Mouse (Mus musculus) embryonic facial prominence, embryonic 13.5 days (tissue): Measurements from ENCODE around the gene Zbtb38. TPM values are rescaled to one million over a fixed set of nuclear protein-coding genes. Genes with fewer than 3 reads are reported as not detected.
A peak's percentile ranks its signal among the peaks of the same experiment; 100 is the strongest.

Experiments used
- ATAC-seq: fragments of 200-750 bp; cut with Nextera tagmentation; 2 replicates; pipeline ENCODE4 v1.8.0; 2017; ENCODE audit warnings: low read depth; ENCODE audit not compliant: insufficient number of reproducible peaks, insufficient read depth, low FRiP score, low TSS enrichment
- H3K27ac ChIP-seq: fragments of 300-500 bp; sonication (generic); 2 replicates; pipeline ENCODE4 v1.5.1; 2015; ENCODE audit warnings: moderate library complexity, mild to moderate bottlenecking, inconsistent platforms
- H3K27me3 ChIP-seq: fragments of 300-500 bp; sonication (generic); 2 replicates; pipeline ENCODE4 v1.6.1; 2015; ENCODE audit warnings: mild to moderate bottlenecking, inconsistent platforms
- H3K36me3 ChIP-seq: fragments of 300-500 bp; sonication (generic); 2 replicates; pipeline ENCODE4 v1.6.1; 2015; ENCODE audit warnings: mild to moderate bottlenecking, inconsistent platforms
- H3K4me1 ChIP-seq: fragments of 300-500 bp; sonication (generic); 2 replicates; pipeline ENCODE4 v1.6.1; 2015; ENCODE audit warnings: inconsistent platforms
- H3K4me2 ChIP-seq: fragments of 300-500 bp; sonication (generic); 2 replicates; pipeline ENCODE4 v1.6.1; 2015; ENCODE audit warnings: moderate library complexity, mild to moderate bottlenecking, inconsistent platforms
- H3K4me3 ChIP-seq: fragments of 300-500 bp; sonication (generic); 2 replicates; pipeline ENCODE4 v1.5.1; 2015; ENCODE audit warnings: mild to moderate bottlenecking, inconsistent platforms
- H3K9ac ChIP-seq: fragments of 300-500 bp; sonication (generic); 2 replicates; pipeline ENCODE4 v1.6.1; 2015; ENCODE audit warnings: mild to moderate bottlenecking, inconsistent platforms
- H3K9me3 ChIP-seq: fragments of 300-500 bp; sonication (generic); 2 replicates; pipeline ENCODE4 v1.6.1; 2016; ENCODE audit warnings: inconsistent platforms
- WGBS: fragments of 180-500 bp; shearing (Covaris S2); methylation state at CpG from one replicate; pipeline ENCODE4 v1.1.7; 2015; ENCODE audit warnings: mixed read lengths; 5-methylcytosine and 5-hydroxymethylcytosine counted together
- polyA plus RNA-seq: library from polyadenylated mRNA; unstranded; fragments of >200 nt; fragmentation: Nextera tagmentation; extraction: Ambion mirVana; gene quantifications from 2 replicates; pipeline ENCODE4 v1.2.1, GENCODE M21; 2015

Zbtb38 gene
- polyA plus RNA-seq, 1 experiment from 2014 or later: 14.6 TPM

DNA sequence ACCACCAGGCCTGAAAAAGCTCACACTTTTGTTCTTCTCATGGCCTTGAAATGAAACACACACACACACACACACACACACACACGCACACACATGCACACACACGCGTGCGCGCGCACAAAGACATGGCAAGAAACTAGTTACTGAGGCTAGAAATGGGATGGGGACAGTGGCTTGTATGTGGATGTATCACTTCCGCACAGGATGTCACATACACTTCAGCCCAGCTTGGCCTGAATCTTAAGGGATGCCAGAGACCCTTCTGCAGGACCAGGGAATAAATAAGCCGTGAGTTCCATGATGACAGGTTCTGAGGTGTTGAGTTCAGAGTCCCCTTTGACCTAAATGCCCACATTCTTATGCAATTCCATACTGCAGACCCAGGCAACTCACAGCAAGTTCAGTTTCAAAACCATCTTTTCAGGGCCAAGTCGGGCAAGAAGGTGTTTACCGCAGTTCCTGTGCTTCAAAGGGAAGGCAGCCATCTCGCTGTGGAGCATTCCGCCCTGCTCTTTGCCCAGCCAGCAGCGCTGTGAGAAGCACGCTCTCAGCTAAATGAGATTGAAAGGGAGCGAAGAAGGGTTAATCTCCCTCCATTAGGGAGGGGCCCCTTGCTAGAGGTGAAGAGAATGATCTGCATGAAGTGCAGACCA, 11.8 kb downstream of the Zbtb38 start:
- Histone ChIP-seq H3K27ac (no peak overlapping the region), H3K4me1 (0 out of 2 replicates have a peak, but pooled peaks cover 3% of the 10 kb centered on the region), H3K9me3 (no peaks in the 10 kb centered on the region), H3K9ac (no peak overlapping the region), H3K4me3 (no peak overlapping the region), H3K4me2 (no peak overlapping the region), H3K36me3 (no peaks in the 10 kb centered on the region), H3K27me3 (no peaks in the 10 kb centered on the region)
- WGBS: 72% methylated on average over 15 of the region's 15 CpGs
- ATAC-seq: no peak

DNA sequence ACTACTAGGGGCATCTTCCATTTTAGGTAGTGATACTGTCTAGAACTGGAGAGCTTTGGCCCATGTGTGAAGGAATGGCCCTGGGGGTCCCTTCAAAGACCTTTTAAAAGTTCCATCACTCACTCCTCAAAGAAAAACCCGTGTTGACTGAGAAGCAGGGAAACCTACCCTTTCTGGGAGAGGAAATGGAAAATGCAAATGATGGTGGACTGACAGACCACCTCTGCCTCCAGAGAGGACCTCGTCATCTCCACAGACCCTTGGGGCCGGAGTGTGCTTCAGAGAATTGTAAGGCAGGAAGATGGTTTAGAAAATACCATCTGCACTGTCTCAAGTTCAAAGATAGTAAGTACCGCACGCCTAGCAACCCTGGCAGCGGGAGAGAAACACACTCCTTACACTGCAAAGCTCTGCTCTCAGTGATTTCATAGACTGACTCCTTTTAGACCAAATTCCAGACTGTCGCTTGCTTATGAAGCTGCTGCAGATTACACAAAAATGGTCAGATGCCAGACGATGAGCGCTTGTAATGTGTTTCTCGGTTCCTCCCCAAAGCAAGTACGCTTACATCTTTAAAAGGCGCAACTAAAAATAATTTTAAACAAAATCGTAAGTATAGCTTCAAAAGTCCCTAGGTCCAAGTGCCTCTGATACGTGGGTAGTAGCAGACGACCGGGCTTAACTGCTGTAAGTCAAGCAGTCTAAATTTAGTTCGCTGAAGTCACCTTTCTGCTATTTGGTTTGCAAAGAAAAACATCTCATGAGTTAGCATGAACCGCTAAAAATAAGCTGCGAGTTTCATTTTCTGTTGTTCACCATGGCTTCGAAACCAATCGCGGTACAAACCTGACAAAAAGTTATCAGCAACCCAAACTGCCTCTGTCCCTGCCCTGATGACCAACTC, 12.6 kb downstream of the Zbtb38 start:
- Histone ChIP-seq H3K9me3 (no peaks in the 10 kb centered on the region), H3K27me3 (no peaks in the 10 kb centered on the region), H3K4me1 (0 out of 2 replicates have a peak, but pooled peaks cover 4% of the 10 kb centered on the region), H3K36me3 (no peaks in the 10 kb centered on the region), H3K4me2 (no peak overlapping the region), H3K9ac (no peak overlapping the region), H3K4me3 (no peak overlapping the region), H3K27ac (no peak overlapping the region)
- ATAC-seq: no peak
- 81% methylated on average over 22 of the region's 22 CpGs for WGBS

- no peak for ATAC-seq
- no peaks in the 10 kb centered on the region for H3K36me3 ChIP-seq
- no peak overlapping the region for H3K4me2 ChIP-seq
- 0 out of 2 replicates have a peak, but pooled peaks cover 7% of the 10 kb centered on the region for H3K4me1 ChIP-seq
- no peak overlapping the region for H3K27ac ChIP-seq
- 84% methylated on average over 13 of the region's 13 CpGs for WGBS
- H3K9me3 ChIP-seq: no peaks in the 10 kb centered on the region
- no peak overlapping the region for H3K9ac ChIP-seq
- no peak overlapping the region for H3K4me3 ChIP-seq
- no peaks in the 10 kb centered on the region for H3K27me3 ChIP-seq
Observed at GRCm38 (mm10) chr9:96738563-96739355, 13.9 kb downstream of the Zbtb38 start.

DNA sequence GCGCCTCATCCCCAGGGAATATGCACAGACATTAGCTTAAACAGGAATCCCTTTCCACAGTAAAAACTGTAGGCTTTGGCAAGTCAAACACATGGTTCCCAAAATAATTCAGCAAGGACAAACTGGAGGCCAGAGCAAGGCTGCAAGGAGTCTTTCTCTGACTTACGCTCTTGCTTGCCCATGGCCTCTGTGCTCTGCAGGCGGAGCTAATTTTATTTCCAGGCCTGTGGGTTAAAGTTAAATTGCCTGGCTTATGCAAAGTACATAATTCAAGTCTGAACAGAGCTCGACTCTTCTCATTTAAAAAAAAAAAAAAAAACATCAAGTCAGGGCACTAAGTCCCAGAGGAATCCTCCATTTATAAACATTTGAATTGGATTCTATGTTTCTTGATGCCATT, 16.7 kb downstream of the Zbtb38 start:
- ATAC-seq: no peak
- Histone ChIP-seq H3K4me2 (no peak overlapping the region), H3K27me3 (no peaks in the 10 kb centered on the region), H3K4me3 (no peak overlapping the region), H3K36me3 (no peaks in the 10 kb centered on the region), H3K9me3 (no peaks in the 10 kb centered on the region), H3K27ac (no peak overlapping the region), H3K9ac (no peak overlapping the region), H3K4me1 (peaks cover 20% of the 10 kb centered on the region)
- 40% methylated on average over 4 of the region's 4 CpGs for WGBS

DNA sequence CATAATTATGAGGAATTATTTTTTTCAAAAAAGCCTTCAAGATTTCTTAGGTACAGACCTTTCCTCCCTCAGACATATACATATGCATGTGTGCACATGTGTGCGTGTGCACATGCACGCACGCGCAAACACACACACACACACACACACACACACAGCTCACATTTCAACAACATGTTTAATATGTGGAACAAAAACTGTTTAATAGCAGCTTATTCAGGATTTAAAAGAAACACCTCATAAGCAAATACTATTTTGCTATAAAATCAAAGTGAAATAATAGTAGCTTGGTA, 19.3 kb downstream of the Zbtb38 start:
- H3K9ac ChIP-seq: no peak overlapping the region
- H3K4me1 ChIP-seq: peaks cover 31% of the 10 kb centered on the region
- no peaks in the 10 kb centered on the region for H3K9me3 ChIP-seq
- H3K4me3 ChIP-seq: no peak overlapping the region
- no peaks in the 10 kb centered on the region for H3K27me3 ChIP-seq
- no peaks in the 10 kb centered on the region for H3K36me3 ChIP-seq
- 96% methylated on average over 4 of the region's 4 CpGs for WGBS
- no peak overlapping the region for H3K27ac ChIP-seq
- H3K4me2 ChIP-seq: no peak overlapping the region
- ATAC-seq: no peak

DNA sequence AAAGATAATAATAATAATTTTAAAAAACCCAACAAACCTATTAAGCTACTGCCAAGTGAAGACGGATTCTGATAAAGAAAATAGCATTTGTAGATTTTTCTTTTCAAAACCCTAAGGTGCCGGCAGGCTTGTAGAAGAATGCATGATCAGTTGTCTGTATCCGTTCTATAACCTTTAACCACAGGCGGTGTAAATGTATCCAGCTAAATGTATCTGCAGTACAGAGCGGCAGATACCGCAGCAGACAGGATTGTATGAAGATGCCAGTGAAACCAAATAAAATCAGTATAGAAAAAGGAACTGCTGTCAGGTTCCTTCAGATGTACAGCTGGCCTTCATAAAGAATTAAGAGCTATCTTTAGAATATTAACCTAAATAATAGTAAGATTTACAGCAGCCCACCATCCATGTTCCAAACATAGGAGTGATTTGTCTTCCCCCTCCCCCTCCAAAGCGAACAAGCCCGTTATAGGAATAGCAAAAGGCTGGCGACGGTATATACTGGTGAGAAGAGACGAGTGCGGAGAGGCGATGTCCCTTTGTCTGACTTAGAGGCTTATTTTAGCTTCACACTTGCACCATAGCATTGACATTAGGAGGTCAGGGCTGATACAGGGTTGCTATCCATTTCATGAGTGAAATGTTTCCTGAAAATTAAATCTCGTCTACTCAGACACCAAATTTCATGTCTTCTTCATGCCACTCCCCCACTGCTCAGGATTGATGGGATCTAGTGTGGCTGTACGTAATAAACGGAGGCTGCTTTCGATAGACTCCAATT, 19.8 kb downstream of the Zbtb38 start:
- ATAC-seq: no peak
- 74% methylated on average over 17 of the region's 17 CpGs for WGBS
- H3K4me2 ChIP-seq: peak overlapping the region; percentile 49; the same call in 1 of the 2 replicates

DNA sequence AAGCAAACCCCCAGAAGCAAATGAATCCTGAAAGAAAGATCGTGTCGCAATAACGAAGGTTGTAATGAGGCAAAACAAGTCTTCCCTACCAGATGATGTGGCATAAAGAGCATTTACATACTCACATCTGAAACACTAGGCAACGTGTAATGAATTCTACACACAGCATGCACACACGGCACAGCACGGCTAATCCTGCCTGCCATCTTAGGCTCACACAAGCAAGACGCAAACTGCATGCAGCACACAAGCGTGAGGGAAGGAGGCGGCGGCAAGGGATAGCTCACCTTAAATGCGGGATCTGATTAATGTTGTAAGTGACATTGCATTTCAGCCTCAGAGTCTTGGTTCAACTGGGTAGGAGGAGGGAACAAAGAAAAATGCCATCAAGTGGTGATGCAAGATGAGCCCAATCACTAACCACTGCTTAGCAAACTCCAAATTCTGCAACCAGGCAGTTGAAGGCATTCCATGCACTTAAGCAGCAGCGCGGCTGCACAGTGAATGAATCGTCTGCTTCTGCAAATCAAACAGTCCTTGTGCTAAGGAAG, 20.6 kb downstream of the Zbtb38 start:
- H3K4me2 ChIP-seq: peak overlapping the region; percentile 49
- peak overlapping the region; percentile 49 for H3K9ac ChIP-seq
- no peak for ATAC-seq
- H3K27me3 ChIP-seq: no peaks in the 10 kb centered on the region
- no peak overlapping the region for H3K27ac ChIP-seq
- 31% methylated on average over 14 of the region's 14 CpGs for WGBS
- H3K36me3 ChIP-seq: no peaks in the 10 kb centered on the region
- H3K4me1 ChIP-seq: peaks cover 39% of the 10 kb centered on the region
- no peaks in the 10 kb centered on the region for H3K9me3 ChIP-seq
- H3K4me3 ChIP-seq: peak overlapping the region; percentile 20

More for the DNA sequence above, 19.8 kb downstream of the Zbtb38 start:
- Histone ChIP-seq H3K36me3 (no peaks in the 10 kb centered on the region), H3K9me3 (no peaks in the 10 kb centered on the region), H3K4me1 (peaks cover 36% of the 10 kb centered on the region), H3K9ac (no peak overlapping the region), H3K4me3 (no peak overlapping the region), H3K27me3 (no peaks in the 10 kb centered on the region), H3K27ac (no peak overlapping the region)

DNA sequence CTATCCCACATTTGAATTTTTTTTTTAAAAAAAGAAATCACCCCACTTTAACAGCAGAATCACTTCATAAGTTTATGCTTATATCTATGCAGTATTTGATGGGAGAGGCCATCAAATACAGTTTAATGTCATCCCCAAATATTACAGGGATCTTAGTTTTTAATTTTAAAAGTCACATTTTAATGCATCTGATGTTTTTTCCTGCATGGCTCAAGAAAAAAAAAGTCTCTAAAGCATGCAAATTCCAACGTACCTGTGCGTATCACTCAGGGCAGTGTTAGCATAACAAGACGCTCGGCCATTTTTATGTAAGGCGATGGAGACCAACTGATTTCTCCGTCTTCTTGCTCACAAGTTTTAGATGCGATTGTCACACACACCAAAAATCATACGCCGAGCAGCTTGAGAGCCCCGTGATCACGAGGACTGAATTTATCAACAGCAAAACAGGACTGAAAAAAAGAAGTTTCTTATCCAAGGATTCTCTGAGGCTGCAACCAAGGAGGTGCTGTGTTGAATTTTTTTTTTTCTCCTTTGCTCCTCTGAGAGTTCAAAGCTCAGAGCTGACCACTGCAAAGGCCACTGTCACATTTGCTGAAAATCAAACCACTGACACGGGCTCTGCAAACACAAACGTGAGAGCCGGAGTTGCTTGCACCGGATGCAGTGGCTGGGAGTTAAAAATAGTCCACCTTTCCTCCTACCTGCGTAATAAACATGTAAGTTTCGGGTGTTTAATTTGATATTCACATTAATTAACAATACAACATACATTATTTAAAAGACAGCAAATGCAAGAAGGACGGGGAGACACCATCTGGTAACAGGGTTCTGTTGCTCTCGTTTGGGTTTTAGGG, 21.4 kb downstream of the Zbtb38 start:
- no peak for ATAC-seq
- no peaks in the 10 kb centered on the region for H3K36me3 ChIP-seq
- 74% methylated on average over 19 of the region's 19 CpGs for WGBS
- peak overlapping the region; percentile 20; the same call in 1 of the 2 replicates for H3K4me3 ChIP-seq
- H3K4me2 ChIP-seq: peak overlapping the region; percentile 49
- H3K9ac ChIP-seq: peak overlapping the region; percentile 49; the same call in 1 of the 2 replicates
- no peaks in the 10 kb centered on the region for H3K27me3 ChIP-seq
- H3K4me1 ChIP-seq: peaks cover 39% of the 10 kb centered on the region
- no peaks in the 10 kb centered on the region for H3K9me3 ChIP-seq
- no peak overlapping the region for H3K27ac ChIP-seq

GRCm38 (mm10) chr9:96730311-96730625, 22.4 kb downstream of the Zbtb38 start:
- Histone ChIP-seq H3K4me2 (no peak overlapping the region), H3K27me3 (no peaks in the 10 kb centered on the region), H3K4me1 (peaks cover 43% of the 10 kb centered on the region), H3K9me3 (no peaks in the 10 kb centered on the region), H3K27ac (no peak overlapping the region), H3K9ac (no peak overlapping the region), H3K4me3 (no peak overlapping the region), H3K36me3 (no peaks in the 10 kb centered on the region)
- no peak for ATAC-seq
- 74% methylated on average over 2 of the region's 2 CpGs for WGBS

DNA sequence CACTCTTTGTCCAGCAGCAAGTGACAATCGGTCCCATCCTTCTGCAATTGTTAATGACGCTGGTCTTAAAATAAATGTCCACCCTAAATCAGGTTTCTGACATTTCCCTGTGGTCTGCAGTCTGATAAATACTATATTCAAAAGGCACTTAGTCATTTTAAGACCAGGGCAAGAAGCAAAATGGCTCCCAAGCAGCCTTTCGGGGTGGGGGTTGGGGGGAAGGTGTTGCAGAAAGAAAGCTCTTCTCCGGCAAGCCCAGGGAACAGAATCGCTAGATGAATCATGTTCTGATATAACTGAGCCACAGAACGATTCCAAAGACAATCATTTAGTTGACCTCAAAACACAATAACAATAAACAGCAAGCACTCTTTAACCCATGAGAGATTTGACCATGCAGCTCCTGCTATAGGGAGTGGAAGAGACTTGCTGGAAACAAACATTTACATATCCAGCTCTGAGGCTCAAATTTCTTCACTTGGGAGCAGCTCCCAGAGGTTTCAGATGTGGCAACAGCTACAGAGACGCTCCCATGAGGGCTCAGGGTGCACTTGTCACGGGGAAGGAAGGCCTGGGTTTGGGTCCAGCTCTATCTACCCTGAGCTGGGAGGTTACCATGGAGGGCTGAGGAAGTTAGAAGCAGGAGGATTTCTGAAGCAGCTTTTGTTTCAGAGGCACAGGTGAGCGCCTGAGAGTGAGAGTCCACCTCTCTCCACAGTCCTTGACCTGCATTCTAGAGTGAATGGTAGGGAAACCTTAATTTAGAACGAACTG, 22.9 kb downstream of the Zbtb38 start:
- WGBS: 75% methylated on average over 10 of the region's 10 CpGs
- Histone ChIP-seq H3K27me3 (no peaks in the 10 kb centered on the region), H3K9ac (no peak overlapping the region), H3K4me3 (no peak overlapping the region), H3K27ac (no peak overlapping the region), H3K36me3 (no peaks in the 10 kb centered on the region), H3K9me3 (no peaks in the 10 kb centered on the region), H3K4me1 (peaks cover 46% of the 10 kb centered on the region), H3K4me2 (no peak overlapping the region)
- ATAC-seq: no peak
